Mouse (Mus musculus) C2C12 (cell line): ENCODE results near the gene Mrpl16. TPM values are rescaled to one million over a fixed set of nuclear protein-coding genes. Genes with fewer than 3 reads are reported as not detected.

Experiments
- H3K27me3 ChIP-seq: one replicate; pipeline ENCODE4 v1.6.1; 2011; ENCODE audit not compliant: control insufficient read depth, insufficient read depth, insufficient read length
- H3K36me3 ChIP-seq: one replicate; pipeline ENCODE4 v1.6.1; 2011; ENCODE audit not compliant: control insufficient read depth, insufficient read depth
- H3K4me3 ChIP-seq: one replicate; pipeline ENCODE4 v1.5.1; 2011; ENCODE audit warnings: mild to moderate bottlenecking, control low read depth; ENCODE audit not compliant: poor library complexity, insufficient read depth, severe bottlenecking
- H3K79me2 ChIP-seq: one replicate; pipeline ENCODE4 v1.6.1; 2011; ENCODE audit not compliant: control insufficient read depth, insufficient read depth
- H3K79me3 ChIP-seq: one replicate; pipeline ENCODE4 v1.6.1; 2011; ENCODE audit warnings: low read depth, control low read depth
- H3ac ChIP-seq: one replicate; pipeline ENCODE3; 2011; ENCODE audit warnings: low read depth; ENCODE audit not compliant: control insufficient read depth, insufficient read length
- CEBPB ChIP-seq: IDR thresholded peaks from one replicate; pipeline ENCODE4 v1.6.1; 2011; ENCODE audit warnings: low read depth, mild to moderate bottlenecking, control low read depth, moderate library complexity
- CTCF ChIP-seq: IDR thresholded peaks from one replicate; pipeline ENCODE4 v1.5.1; 2011; ENCODE audit not compliant: control insufficient read depth, insufficient read depth, insufficient read length
- FOSL1 ChIP-seq: IDR thresholded peaks from one replicate; pipeline ENCODE4 v1.8.0; 2011; ENCODE audit warnings: mild to moderate bottlenecking, low read length; ENCODE audit not compliant: poor library complexity, insufficient read depth, severe bottlenecking
- MAX ChIP-seq: IDR thresholded peaks from one replicate; pipeline ENCODE4 v1.6.1; 2011; ENCODE audit warnings: mild to moderate bottlenecking, control low read depth
- MYOD1 ChIP-seq: IDR thresholded peaks from one replicate; pipeline ENCODE4 v1.6.1; 2011; ENCODE audit warnings: low read depth; ENCODE audit not compliant: control insufficient read depth, insufficient read length
- MYOG ChIP-seq: IDR thresholded peaks from one replicate; pipeline ENCODE4 v1.6.1; 2011; ENCODE audit not compliant: control insufficient read depth, insufficient read length; ENCODE audit errors: extremely low read depth
- USF1 ChIP-seq: IDR thresholded peaks from one replicate; pipeline ENCODE4 v1.6.1; 2011; ENCODE audit warnings: low read depth, mild to moderate bottlenecking, control low read depth, moderate library complexity
- polyA plus RNA-seq: library from polyadenylated mRNA; unstranded; fragments of >200 nt; fragmentation: generic; extraction: Trizol; gene quantifications from one replicate; pipeline ENCODE4 v1.2.1, GENCODE M21; 2012; ENCODE audit warnings: missing spikeins

Gene Mrpl16
- polyA plus RNA-seq, 1 experiment: 60.5 TPM

- Histone ChIP-seq H3ac (no peak overlapping the region), H3K79me3 (no peaks in the 10 kb centered on the region), H3K79me2 (no peaks in the 10 kb centered on the region), H3K36me3 (no peaks in the 10 kb centered on the region), H3K27me3 (no peaks in the 10 kb centered on the region), H3K4me3 (no peak overlapping the region)
- TF ChIP-seq MAX (no peak), CTCF (no peak), FOSL1 (no peak), MYOG (no peak), CEBPB (no peak), MYOD1 (no peak), USF1 (no peak)
Observed at GRCm38 (mm10) chr19:11808452-11808851, 38.3 kb downstream of the Mrpl16 start.

GRCm38 (mm10) chr19:11810003-11810758 is 40.0 kb downstream of the Mrpl16 start:
- H3K27me3 ChIP-seq: no peaks in the 10 kb centered on the region
- H3K36me3 ChIP-seq: no peaks in the 10 kb centered on the region
- no peaks in the 10 kb centered on the region for H3K79me2 ChIP-seq
- TF ChIP-seq CTCF: no peak
- TF ChIP-seq MYOD1: no peak
- no peak for TF ChIP-seq CEBPB
- no peak for TF ChIP-seq USF1
- no peak for TF ChIP-seq MAX
- TF ChIP-seq FOSL1: no peak
- TF ChIP-seq MYOG: no peak
- no peak overlapping the region for H3ac ChIP-seq
- no peak overlapping the region for H3K4me3 ChIP-seq
- H3K79me3 ChIP-seq: no peaks in the 10 kb centered on the region

- no peak overlapping the region for H3K4me3 ChIP-seq
- no peaks in the 10 kb centered on the region for H3K79me3 ChIP-seq
- no peaks in the 10 kb centered on the region for H3K36me3 ChIP-seq
- TF ChIP-seq CEBPB (no peak), FOSL1 (no peak), USF1 (no peak), MYOG (no peak), MYOD1 (no peak), MAX (no peak), CTCF (no peak)
- no peak overlapping the region for H3ac ChIP-seq
- H3K79me2 ChIP-seq: no peaks in the 10 kb centered on the region
- no peaks in the 10 kb centered on the region for H3K27me3 ChIP-seq
Observed at GRCm38 (mm10) chr19:11810856-11811255, 40.7 kb downstream of the Mrpl16 start.

GRCm38 (mm10) chr19:11811688-11812365 is 41.6 kb downstream of the Mrpl16 start:
- H3K4me3 ChIP-seq: no peak overlapping the region
- H3K79me2 ChIP-seq: no peaks in the 10 kb centered on the region
- H3K27me3 ChIP-seq: no peaks in the 10 kb centered on the region
- no peak overlapping the region for H3ac ChIP-seq
- H3K79me3 ChIP-seq: no peaks in the 10 kb centered on the region
- no peaks in the 10 kb centered on the region for H3K36me3 ChIP-seq
- no peak for TF ChIP-seq FOSL1
- TF ChIP-seq CTCF: no peak

GRCm38 (mm10) chr19:11813136-11813535 is 42.9 kb downstream of the Mrpl16 start:
- H3K79me2 ChIP-seq: no peaks in the 10 kb centered on the region
- no peaks in the 10 kb centered on the region for H3K27me3 ChIP-seq
- H3K36me3 ChIP-seq: no peaks in the 10 kb centered on the region
- no peaks in the 10 kb centered on the region for H3K79me3 ChIP-seq
- no peak overlapping the region for H3ac ChIP-seq
- no peak for TF ChIP-seq USF1
- TF ChIP-seq CTCF: no peak
- no peak for TF ChIP-seq MAX
- TF ChIP-seq CEBPB: no peak
- TF ChIP-seq MYOD1: no peak
- TF ChIP-seq MYOG: no peak
- no peak for TF ChIP-seq FOSL1
- H3K4me3 ChIP-seq: no peak overlapping the region
